Mouse (Mus musculus): ENCODE measurements at regions not wholly inside any gene's neighbourhood (a gene's known extent, or its start where the extent isn't known, plus 50 kb on each side); places are given as distances from the start of the nearest gene placed in this dataset.

- DNase-seq (ENCODE audit: low read depth, low spot score), result no peak
Measured at GRCm38 (mm10) chr3:151366302-151366701, 71.4 kb upstream of the Adgrl4 start.

GRCm38 (mm10) chr3:151366707-151367306 lies 70.9 kb upstream of the Adgrl4 start:
- no peak for DNase-seq (ENCODE audit: low read depth, low spot score)

DNA sequence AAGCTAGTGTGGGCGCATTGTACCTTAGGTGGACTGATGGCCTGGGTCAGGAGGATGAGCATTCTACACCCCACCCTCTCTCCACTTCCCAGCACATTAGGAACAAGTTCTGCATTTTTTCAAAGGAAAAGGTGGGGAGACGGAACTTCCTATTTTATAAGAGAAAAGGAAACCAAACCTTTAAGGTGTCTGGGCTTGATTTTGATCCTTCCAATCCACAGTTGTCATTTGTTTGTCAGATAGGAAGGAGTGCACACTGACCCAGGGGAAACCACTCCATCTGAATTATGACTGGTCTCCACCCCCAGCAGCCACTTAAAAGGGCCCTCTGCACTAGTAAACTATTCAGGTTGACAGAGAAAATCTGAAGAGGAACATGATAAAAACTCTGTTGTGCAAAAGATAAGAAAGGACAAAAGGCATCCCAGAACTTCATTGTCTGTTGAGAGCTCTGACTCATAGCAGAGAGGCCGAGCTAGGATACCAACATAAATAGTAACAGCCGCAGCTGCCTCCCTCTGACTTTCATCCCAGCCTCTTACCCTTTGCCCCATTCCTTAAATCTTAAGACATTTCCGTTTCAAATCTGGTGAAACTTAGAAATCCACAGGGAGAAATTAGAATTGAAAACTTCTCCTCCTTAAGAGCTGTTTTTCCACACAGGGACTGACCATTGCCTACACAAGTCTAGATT lies 54.2 kb upstream of the Adgrl4 start:
- DNase-seq (ENCODE audit: low read depth, low spot score), result no peak

- DNase-seq (ENCODE audit: low read depth, low spot score), result no peak
Measured at GRCm38 (mm10) chr3:151384850-151385249, 52.8 kb upstream of the Adgrl4 start.

- no peak for DNase-seq (ENCODE audit: low read depth, low spot score)
Measured at GRCm38 (mm10) chr3:151386103-151386502, 51.6 kb upstream of the Adgrl4 start.

Measured in CD4-positive, CD25-positive, alpha-beta regulatory T cell, adult 2 months (primary cell).